Mouse (Mus musculus): ENCODE results near the gene Myrf. TPM values are rescaled to one million over a fixed set of nuclear protein-coding genes. Genes with fewer than 3 reads are reported as not detected.
"Not testable (repeated sequence)": the region's sequence is repeated elsewhere in the genome, so short reads cannot be mapped to it uniquely, and the experiment has no call there.

Gene Myrf
- total RNA-seq, 2 experiments from 2014 or later, result 14.0 to 15.3 TPM

DNA sequence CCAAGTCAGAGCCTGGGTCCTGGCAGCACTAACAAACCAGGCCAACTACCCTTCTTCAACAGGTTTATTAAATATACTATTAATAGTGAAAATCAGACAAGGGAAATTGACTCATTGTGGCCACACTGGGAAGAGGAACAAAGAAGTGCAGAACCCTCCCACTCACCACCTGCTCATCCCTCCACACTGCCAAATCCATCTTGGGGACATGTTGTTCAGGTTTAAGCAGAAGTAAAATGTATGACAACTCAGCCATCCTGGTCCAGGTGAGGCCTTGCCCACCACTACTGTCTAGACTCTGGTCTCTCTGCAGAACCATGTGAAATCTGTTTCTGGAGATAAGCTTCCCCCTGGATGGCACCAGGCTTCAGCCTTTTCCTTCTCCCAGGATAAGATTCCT lies 68.7 kb downstream of the Myrf start:
- Histone ChIP-seq H3K4me3 (no peak overlapping the region), H3K27ac (no peak overlapping the region)
- TF ChIP-seq CTCF (IDR thresholded peaks at IDR 0.05), result no peak
- intact Hi-C loops (cut with DNase I), result no loop called here
- DNase-seq (ENCODE audit: extremely low spot score in 1 of 2, low spot score in 2 of 2), result peak in 1 of 2 experiments; percentile 64

DNA sequence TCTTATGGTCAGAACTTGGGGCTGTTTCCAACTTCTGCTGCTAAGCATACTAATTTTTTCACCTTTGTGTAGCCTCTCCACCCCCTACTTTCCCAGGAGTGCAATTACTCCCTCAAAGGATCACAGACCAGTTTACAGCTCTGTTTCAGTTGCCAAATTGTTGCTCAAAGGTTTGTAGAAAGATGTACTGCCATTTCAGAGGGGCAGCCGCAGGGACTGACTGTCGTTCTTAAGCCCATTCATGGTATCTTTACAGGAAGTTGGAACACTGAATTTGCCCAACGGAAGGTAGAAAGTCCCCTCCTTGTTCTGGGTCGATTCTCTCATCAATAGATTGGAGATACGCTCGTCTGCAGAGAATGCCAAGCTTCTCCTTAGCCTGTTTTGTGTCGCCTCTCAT lies 69.2 kb downstream of the Myrf start:
- Histone ChIP-seq H3K4me3 (no peak overlapping the region), H3K27ac (no peak overlapping the region)
- no peak for TF ChIP-seq CTCF (IDR thresholded peaks at IDR 0.05)
- DNase-seq (ENCODE audit: extremely low spot score in 1 of 2, low spot score in 2 of 2), result no peak
- intact Hi-C loops (cut with DNase I), result no loop called here

DNA sequence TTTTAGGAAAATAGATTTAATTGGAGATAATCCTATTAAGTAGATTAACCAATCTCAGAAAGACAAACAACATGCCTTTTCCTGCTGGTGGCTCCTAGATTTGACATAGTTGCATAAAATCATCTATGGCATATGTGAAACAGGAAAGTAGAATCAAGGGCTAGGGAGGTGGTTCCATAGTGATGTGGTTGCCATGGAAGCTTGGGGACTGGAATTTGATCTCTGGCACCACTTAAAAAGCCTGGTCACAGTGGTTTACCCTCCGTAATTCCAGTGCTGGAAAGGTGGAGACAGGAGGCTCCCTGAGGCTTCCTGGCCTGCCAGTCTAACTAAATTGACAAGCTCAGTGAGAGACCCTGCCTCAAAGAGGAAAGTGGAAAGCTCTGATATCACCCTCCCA lies 70.1 kb downstream of the Myrf start:
- no peak overlapping the region for H3K27ac ChIP-seq
- no peak for DNase-seq (ENCODE audit: extremely low spot score in 1 of 2, low spot score in 2 of 2)
- no peak overlapping the region for H3K4me3 ChIP-seq
- no peak for TF ChIP-seq CTCF (IDR thresholded peaks at IDR 0.05)
- intact Hi-C loops (cut with DNase I), result no loop called here

DNA sequence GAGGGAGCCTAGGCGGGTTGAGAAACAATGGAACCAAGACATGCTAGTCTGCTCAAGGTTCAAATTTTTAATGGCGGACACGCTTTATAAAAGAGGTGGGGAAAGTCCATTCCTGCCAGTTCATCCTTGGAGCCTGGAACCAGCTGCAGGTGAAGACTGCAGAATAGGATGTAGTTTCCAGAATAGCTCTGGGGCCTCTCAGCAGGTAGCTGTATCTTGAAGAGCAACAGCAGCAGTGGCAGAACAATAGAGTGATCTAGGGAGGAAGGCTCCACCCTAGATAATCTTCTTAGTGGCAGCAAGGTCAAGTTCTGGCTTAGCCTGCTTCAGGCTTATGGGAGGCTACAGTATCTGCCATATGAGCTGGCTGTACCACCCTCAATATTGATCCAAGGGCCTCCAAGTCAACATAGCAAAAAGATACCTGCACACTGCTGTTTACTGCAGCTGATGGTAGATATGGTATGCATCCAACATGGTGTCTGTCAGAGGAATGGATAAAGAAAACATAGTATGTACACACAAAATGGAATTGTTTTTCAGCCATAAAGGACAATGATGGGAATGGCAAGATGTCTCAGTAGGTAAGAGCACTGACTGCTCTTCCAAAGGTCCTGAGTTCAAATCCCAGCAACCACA lies 70.7 kb downstream of the Myrf start:
- H3K4me3 ChIP-seq; H3K27ac ChIP-seq; DNase-seq (ENCODE audit: extremely low spot score in 1 of 2, low spot score in 2 of 2); intact Hi-C loops (cut with DNase I): not testable (repeated sequence)

DNA sequence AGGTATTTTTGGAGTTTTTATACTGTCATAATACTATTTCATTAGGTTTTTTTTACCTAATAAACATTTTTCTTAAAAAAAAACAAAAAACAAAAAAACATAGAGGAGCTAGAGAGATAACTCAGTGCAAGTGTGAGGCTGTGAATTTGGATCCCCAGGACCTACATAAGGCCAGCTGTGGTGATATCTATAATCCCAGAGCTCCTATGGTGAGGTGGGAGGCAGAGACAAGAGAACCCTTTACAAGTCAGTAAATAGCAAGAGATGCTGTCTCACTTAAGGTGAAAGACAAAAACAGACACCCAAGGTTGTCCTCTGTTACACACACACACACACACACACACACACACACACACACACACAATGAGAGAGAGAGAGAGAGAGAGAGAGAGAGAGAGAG lies 71.4 kb downstream of the Myrf start:
- DNase-seq (ENCODE audit: extremely low spot score in 1 of 2, low spot score in 2 of 2), result no peak
- intact Hi-C loops (cut with DNase I), result no loop called here
- Histone ChIP-seq H3K27ac (no peak overlapping the region), H3K4me3 (no peak overlapping the region)
- TF ChIP-seq CTCF (IDR thresholded peaks at IDR 0.05), result no peak

DNA sequence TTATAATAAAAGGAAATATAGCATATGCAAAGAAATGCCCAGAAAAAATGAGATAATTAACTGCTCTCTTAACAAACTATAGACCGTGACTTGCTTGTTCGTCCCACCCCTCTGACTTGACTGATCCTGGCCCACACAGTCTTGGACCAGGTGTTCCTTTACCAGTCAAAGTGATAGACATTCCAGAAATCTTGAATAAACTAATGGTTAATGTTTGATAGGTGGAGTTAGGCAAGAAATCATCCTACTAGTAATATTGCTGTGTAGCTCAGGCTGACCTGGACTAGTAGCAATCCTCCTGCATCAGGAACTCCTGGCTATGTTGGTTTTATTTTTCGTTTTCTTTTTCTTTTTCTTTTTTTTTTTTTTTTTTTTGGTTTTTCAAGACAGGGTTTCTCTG lies 72.1 kb downstream of the Myrf start:
- H3K27ac ChIP-seq, result no peak overlapping the region
- H3K4me3 ChIP-seq, result no peak overlapping the region
- no peak for DNase-seq (ENCODE audit: extremely low spot score in 1 of 2, low spot score in 2 of 2)
- intact Hi-C loops (cut with DNase I), result no loop called here
- TF ChIP-seq CTCF (IDR thresholded peaks at IDR 0.05), result no peak

DNA sequence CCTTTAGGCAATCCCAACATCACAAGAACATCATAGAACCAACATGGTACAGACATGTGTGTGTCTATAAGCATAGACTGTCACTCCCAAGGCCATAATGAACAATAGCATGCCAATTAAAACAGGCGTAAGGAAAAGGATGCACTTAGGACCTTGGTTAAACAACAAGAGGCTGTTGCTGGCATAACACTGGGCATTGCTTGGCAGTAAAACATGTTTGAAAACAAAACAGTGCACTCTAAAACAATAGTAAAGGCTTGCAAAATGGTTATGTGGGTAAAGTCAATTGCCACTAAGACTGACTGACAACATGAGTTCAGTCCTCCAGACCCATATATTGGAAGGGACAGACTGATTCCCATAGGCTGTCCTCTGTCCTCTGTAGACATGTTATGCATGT lies 72.6 kb downstream of the Myrf start:
- TF ChIP-seq CTCF (IDR thresholded peaks at IDR 0.05), result no peak
- intact Hi-C loops (cut with DNase I), result no loop called here
- no peak overlapping the region for H3K4me3 ChIP-seq

DNA sequence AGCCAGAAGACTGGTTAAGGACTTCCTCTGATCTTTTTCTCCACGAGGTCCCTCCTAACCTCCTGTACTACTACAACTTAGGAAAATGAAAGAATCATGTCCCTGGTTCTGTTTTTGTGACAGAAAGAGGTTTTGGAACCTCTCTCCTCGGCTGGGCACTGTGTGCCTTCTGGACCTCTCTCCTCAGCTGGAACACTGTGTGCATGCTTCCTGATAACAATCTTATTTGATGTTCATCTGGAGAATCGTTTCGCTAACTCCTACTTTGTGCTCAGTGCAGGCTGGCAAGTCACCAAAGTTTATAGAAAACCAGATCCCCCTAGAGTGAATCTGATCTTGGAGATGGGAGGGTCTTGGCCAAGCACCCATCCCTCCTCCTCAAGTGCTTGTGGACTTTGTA lies 73.4 kb downstream of the Myrf start:
- intact Hi-C loops (cut with DNase I), result no loop called here
- no peak overlapping the region for H3K27ac ChIP-seq
- TF ChIP-seq CTCF (IDR thresholded peaks at IDR 0.05), result no peak

More for the DNA sequence above, 72.6 kb downstream of the Myrf start:
- H3K27ac ChIP-seq, result no peak overlapping the region
- DNase-seq (ENCODE audit: extremely low spot score in 1 of 2, low spot score in 2 of 2), result no peak

DNA sequence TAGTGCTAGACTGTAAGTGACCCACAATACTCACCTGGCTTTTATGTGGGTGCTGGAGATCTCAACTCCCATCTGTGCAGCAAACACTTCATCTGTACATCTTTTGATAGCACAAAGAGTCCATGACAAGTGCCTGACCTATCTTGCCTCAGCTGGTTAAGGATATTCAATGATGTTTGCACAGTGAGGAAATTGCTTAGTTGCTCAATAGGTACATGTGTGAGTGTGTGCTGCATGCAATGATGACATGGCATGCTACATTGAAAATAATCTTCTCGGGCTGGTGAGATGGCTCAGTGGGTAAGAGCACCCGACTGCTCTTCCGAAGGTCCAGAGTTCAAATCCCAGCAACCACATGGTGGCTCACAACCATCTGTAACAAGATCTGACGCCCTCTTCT lies 74.6 kb downstream of the Myrf start:
- H3K4me3 ChIP-seq; H3K27ac ChIP-seq; DNase-seq (ENCODE audit: extremely low spot score in 1 of 2, low spot score in 2 of 2); intact Hi-C loops (cut with DNase I): not testable (repeated sequence)

More for the DNA sequence above, 73.4 kb downstream of the Myrf start:
- H3K4me3 ChIP-seq, result no peak overlapping the region
- DNase-seq (ENCODE audit: extremely low spot score in 1 of 2, low spot score in 2 of 2), result no peak

DNA sequence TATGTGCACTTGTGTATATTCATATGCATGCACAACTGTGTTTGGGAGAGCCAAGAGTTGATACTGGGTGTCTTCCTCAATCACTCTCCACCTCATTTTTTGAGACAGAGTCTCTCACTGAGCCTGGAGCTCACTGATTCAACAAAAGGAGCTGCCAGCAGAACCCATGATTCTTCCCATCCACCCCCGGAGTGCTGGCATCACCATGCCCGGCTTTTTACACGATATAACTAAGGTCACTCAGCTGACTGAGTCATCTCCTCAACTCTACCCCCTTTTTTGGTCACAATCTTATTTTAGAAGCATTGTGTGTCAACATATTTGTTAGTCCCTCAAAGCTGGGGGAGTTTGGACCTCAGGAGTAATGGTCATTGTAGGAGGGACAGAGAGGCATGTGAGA lies 76.7 kb downstream of the Myrf start:
- no peak overlapping the region for H3K27ac ChIP-seq
- H3K4me3 ChIP-seq, result no peak overlapping the region
- intact Hi-C loops (cut with DNase I), result no loop called here
- no peak for TF ChIP-seq CTCF (IDR thresholded peaks at IDR 0.05)
- no peak for DNase-seq (ENCODE audit: extremely low spot score in 1 of 2, low spot score in 2 of 2)

Small RNAs within 50 kb of the gene (microRNA-seq; reads per million reads assigned to microRNA genes)
- 0 to 1.2 reads per million in 2 experiments for gene Mir6993

Other genes with a start within 250 kb of the Myrf start
- under 1 TPM; 0.49 to 0.75 TPM for gene Best1, start 239.1 kb downstream of the Myrf start, total RNA-seq (2021)
- gene Rab3il1, start 239.1 kb downstream of the Myrf start, total RNA-seq (2021), result 1 to 10 TPM; 9.4 TPM
- 10 to 100 TPM; 26.6 to 28.1 TPM for gene Fads3, start 199.2 kb downstream of the Myrf start, total RNA-seq (2021)
- 100 to 1,000 TPM; 109 to 121 TPM for gene Fads2, start 139.0 kb downstream of the Myrf start, total RNA-seq (2021)
- 100 to 1,000 TPM; 181 to 201 TPM for gene Fads1, start 57.9 kb downstream of the Myrf start, total RNA-seq (2021)
- gene Tmem258, start 36.7 kb downstream of the Myrf start, total RNA-seq (2021), result 10 to 100 TPM; 55.9 to 64.2 TPM
- gene Fen1, start 36.6 kb downstream of the Myrf start, total RNA-seq (2021), result 10 to 100 TPM; 10.5 to 11.6 TPM
- 10 to 100 TPM; 93.7 to 95.4 TPM for gene Dagla, start 64.1 kb upstream of the Myrf start, total RNA-seq (2021)
- 100 to 1,000 TPM; 326 to 329 TPM for gene Syt7, start 148.3 kb upstream of the Myrf start, total RNA-seq (2021)
- 10 to 100 TPM in 1 of 2 experiments, 1 to 10 TPM in 1; 6.9 to 15.8 TPM for gene Lrrc10b, start 216.7 kb upstream of the Myrf start, total RNA-seq (2021)
- 1 to 10 TPM in 1 of 2 experiments, under 1 TPM in 1; 0.61 to 1.3 TPM for gene Ppp1r32, start 242.2 kb upstream of the Myrf start, total RNA-seq (2021)